Mouse (Mus musculus) spleen, adult 2 months (tissue): ENCODE data around the gene Slc25a22. TPM values are rescaled to one million over a fixed set of nuclear protein-coding genes. Genes with fewer than 3 reads are reported as not detected.

Experiments used
- DNase-seq, 2 experiments: peaks; one replicate each; pipeline versions ENCODE4 v3.0.0 to v3.0.0-alpha.2; 2012 to 2021; ENCODE audit warnings: low spot score in 2 of 2, low read depth in 1 of 2
- H3K27ac ChIP-seq: fragments of 200-500 bp; 2 replicates; pipeline ENCODE4 v1.5.1; 2012; ENCODE audit warnings: low read length, inconsistent platforms; ENCODE audit not compliant: insufficient read depth
- H3K27me3 ChIP-seq: fragments of 200-500 bp; 2 replicates; pipeline ENCODE4 v1.6.1; 2012; ENCODE audit warnings: mild to moderate bottlenecking, moderate library complexity, low read length, inconsistent platforms; ENCODE audit not compliant: control insufficient read depth, insufficient read depth
- H3K36me3 ChIP-seq: fragments of 200-500 bp; 2 replicates; pipeline ENCODE4 v1.6.1; 2012; ENCODE audit warnings: mild to moderate bottlenecking, low read length, inconsistent platforms; ENCODE audit not compliant: control insufficient read depth, insufficient read depth
- H3K4me1 ChIP-seq: fragments of 200-500 bp; 2 replicates; pipeline ENCODE4 v1.6.1; 2011; ENCODE audit warnings: inconsistent platforms; ENCODE audit not compliant: control insufficient read depth, insufficient read depth, insufficient read length
- H3K4me3 ChIP-seq: fragments of 200-500 bp; 2 replicates; pipeline ENCODE4 v1.5.1; 2011; ENCODE audit warnings: mild to moderate bottlenecking, inconsistent platforms; ENCODE audit not compliant: insufficient read depth, insufficient read length; ENCODE audit errors: extremely low read depth
- CTCF ChIP-seq: fragments of 200-500 bp; IDR thresholded peaks from 2 replicates; pipeline ENCODE4 v1.5.1; 2011; ENCODE audit warnings: mild to moderate bottlenecking, inconsistent platforms; ENCODE audit not compliant: insufficient read depth, insufficient read length, insufficient replicate concordance; ENCODE audit errors: extremely low read depth
- POLR2A ChIP-seq: fragments of 200-500 bp; IDR thresholded peaks from 2 replicates; pipeline ENCODE4 v1.6.1; 2011; ENCODE audit warnings: low read depth, low read length, inconsistent platforms
- WGBS: fragments of 180-500 bp; shearing (Covaris S2); methylation state at CpG from one replicate; pipeline ENCODE4 v1.1.7; 2018; 5-methylcytosine and 5-hydroxymethylcytosine counted together
- polyA plus RNA-seq: library from polyadenylated mRNA; depleted of rRNA; stranded (reverse); fragments of >200 nt; gene quantifications from 2 replicates; pipeline ENCODE4 v1.2.3, GENCODE M21; 2012

The Slc25a22 gene
- polyA plus RNA-seq, 1 experiment, result 66.2 TPM

GRCm38 (mm10) chr7:141472226-141472625 lies 34.5 kb upstream of the Slc25a22 start:
- 89% methylated on average over 6 of the region's 6 CpGs for WGBS
- DNase-seq, result no peak
- H3K27ac ChIP-seq, result no peak overlapping the region
- TF ChIP-seq CTCF, result no peak
- no peak for TF ChIP-seq POLR2A
- peaks cover 12% of the 10 kb centered on the region for H3K36me3 ChIP-seq
- peaks cover 24% of the 10 kb centered on the region for H3K4me1 ChIP-seq
- H3K4me3 ChIP-seq, result no peak overlapping the region
- H3K27me3 ChIP-seq, result peaks cover 7% of the 10 kb centered on the region; the same call in 1 of the 2 replicates

GRCm38 (mm10) chr7:141471236-141471635 lies 33.5 kb upstream of the Slc25a22 start:
- H3K27me3 ChIP-seq, result peaks cover 7% of the 10 kb centered on the region; the same call in 1 of the 2 replicates
- H3K27ac ChIP-seq, result no peak overlapping the region
- no peak overlapping the region for H3K4me3 ChIP-seq
- no peak for DNase-seq
- TF ChIP-seq POLR2A, result no peak
- no peak for TF ChIP-seq CTCF
- H3K36me3 ChIP-seq, result peaks cover 12% of the 10 kb centered on the region
- WGBS, result 95% methylated on average over 1 of the region's 1 CpGs
- H3K4me1 ChIP-seq, result peaks cover 24% of the 10 kb centered on the region

DNA sequence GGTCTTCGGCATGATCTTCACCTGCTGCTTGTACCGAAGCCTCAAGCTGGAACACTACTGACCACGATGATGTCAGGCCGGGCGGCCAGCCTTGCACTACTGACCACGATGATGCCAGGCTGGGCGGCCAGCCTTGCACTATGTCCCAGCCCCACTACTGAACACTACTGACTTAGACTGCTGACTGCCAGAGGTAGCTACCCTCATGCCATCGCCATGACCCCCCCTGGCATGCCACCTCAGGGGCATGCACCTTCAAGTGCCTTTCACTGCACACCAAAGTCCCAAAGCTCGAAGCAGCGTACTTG lies 32.9 kb upstream of the Slc25a22 start:
- no peak for TF ChIP-seq CTCF
- TF ChIP-seq POLR2A, result no peak
- WGBS, result 94% methylated on average over 10 of the region's 10 CpGs
- H3K27me3 ChIP-seq, result peaks cover 3% of the 10 kb centered on the region; the same call in 1 of the 2 replicates
- no peak for DNase-seq
- peaks cover 12% of the 10 kb centered on the region for H3K36me3 ChIP-seq
- H3K4me3 ChIP-seq, result no peak overlapping the region
- no peak overlapping the region for H3K27ac ChIP-seq
- H3K4me1 ChIP-seq, result peaks cover 21% of the 10 kb centered on the region

- H3K4me1 ChIP-seq, result peaks cover 20% of the 10 kb centered on the region
- H3K36me3 ChIP-seq, result peaks cover 12% of the 10 kb centered on the region
- H3K27ac ChIP-seq, result no peak overlapping the region
- no peak overlapping the region for H3K4me3 ChIP-seq
- no peak for DNase-seq
- WGBS, result 94% methylated on average over 18 of the region's 18 CpGs
- no peaks in the 10 kb centered on the region; the same call in 1 of the 2 replicates for H3K27me3 ChIP-seq
- TF ChIP-seq POLR2A (no peak), CTCF (no peak)
These were observed 32.4 kb upstream of the Slc25a22 start for GRCm38 (mm10) chr7:141469901-141470636.

DNA sequence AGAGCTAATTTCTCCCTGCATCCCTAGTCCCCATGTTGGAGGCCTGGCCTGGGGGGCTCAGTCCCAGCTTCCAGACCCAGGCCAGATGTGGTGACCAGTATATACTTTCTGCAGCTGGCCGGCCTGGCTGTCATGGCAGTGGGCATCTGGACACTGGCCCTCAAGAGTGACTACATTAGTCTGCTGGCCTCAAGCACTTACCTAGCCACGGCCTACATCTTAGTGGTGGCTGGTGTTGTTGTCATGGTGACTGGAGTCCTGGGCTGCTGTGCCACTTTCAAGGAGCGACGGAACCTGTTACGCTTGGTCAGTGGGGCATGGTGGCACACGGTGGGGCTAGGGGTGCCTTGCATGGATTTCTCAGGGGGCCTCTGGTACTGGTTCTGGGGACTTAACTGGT lies 31.7 kb upstream of the Slc25a22 start:
- H3K27me3 ChIP-seq, result no peaks in the 10 kb centered on the region; the same call in 1 of the 2 replicates
- no peak overlapping the region for H3K4me3 ChIP-seq
- H3K4me1 ChIP-seq, result peaks cover 25% of the 10 kb centered on the region
- no peak overlapping the region for H3K27ac ChIP-seq
- WGBS, result 66% methylated on average over 6 of the region's 6 CpGs
- DNase-seq, result no peak
- no peak for TF ChIP-seq POLR2A
- TF ChIP-seq CTCF, result no peak
- H3K36me3 ChIP-seq, result peaks cover 12% of the 10 kb centered on the region

- peak in 1 of 2 experiments; percentile 51 for DNase-seq
- Histone ChIP-seq H3K27me3 (no peaks in the 10 kb centered on the region; the same call in 1 of the 2 replicates), H3K27ac (peak overlapping the region; percentile 48), H3K36me3 (peaks cover 12% of the 10 kb centered on the region), H3K4me3 (peak overlapping the region; percentile 92; the same call in 1 of the 2 replicates), H3K4me1 (peaks cover 20% of the 10 kb centered on the region)
- TF ChIP-seq CTCF (peak; percentile 27; the same call in 1 of the 2 replicates), POLR2A (no peak)
- 12% methylated on average over 8 of the region's 8 CpGs for WGBS
These were observed 31.0 kb upstream of the Slc25a22 start for GRCm38 (mm10) chr7:141468522-141469211.

DNA sequence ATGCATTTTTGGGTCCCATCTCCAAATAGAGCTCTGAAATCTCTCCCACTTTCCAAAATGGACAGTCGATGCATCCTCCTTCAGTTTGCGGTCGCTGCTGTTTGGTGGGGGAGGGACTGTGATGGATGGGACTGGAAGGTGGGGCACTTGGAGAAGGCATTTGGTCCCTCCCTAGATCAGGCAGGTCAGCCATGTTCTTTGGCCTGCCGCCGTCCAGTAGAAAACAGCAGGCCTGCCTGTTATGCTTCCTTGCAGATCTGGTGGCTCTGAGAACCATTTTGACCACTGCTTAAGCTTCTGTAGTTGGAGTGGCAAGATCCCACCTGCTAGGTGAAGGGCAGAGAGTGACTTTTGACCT lies 30.5 kb upstream of the Slc25a22 start:
- no peak for DNase-seq
- Histone ChIP-seq H3K36me3 (peaks cover 12% of the 10 kb centered on the region), H3K27ac (peak overlapping the region; percentile 48), H3K4me1 (peaks cover 20% of the 10 kb centered on the region), H3K4me3 (peak overlapping the region; percentile 92), H3K27me3 (no peaks in the 10 kb centered on the region; the same call in 1 of the 2 replicates)
- TF ChIP-seq POLR2A (no peak), CTCF (no peak)
- 44% methylated on average over 5 of the region's 5 CpGs for WGBS
